Mouse (Mus musculus) hindbrain, embryonic 11.5 days (tissue): ENCODE results near the gene Clstn1. TPM values are rescaled to one million over a fixed set of nuclear protein-coding genes. Genes with fewer than 3 reads are reported as not detected.

Experiments used
- ATAC-seq: fragments of 200-750 bp; cut with Nextera tagmentation; 2 replicates; pipeline ENCODE4 v1.8.0; 2017; ENCODE audit warnings: mild to moderate bottlenecking, moderate TSS enrichment, moderate library complexity; ENCODE audit not compliant: low FRiP score
- DNase-seq: peaks from one replicate; pipeline ENCODE4 v3.0.0-alpha.2; 2015; ENCODE audit warnings: low spot score
- H3K27ac ChIP-seq: fragments of 300-500 bp; sonication (generic); 2 replicates; pipeline ENCODE4 v1.5.1; 2014; ENCODE audit warnings: mild to moderate bottlenecking, low read depth, low read length
- H3K27me3 ChIP-seq: fragments of 300-500 bp; sonication (generic); 2 replicates; pipeline ENCODE4 v1.6.1; 2014; ENCODE audit warnings: mild to moderate bottlenecking, low read length, moderate library complexity, mixed read lengths; ENCODE audit not compliant: control insufficient read depth, insufficient read depth
- H3K36me3 ChIP-seq: fragments of 300-500 bp; sonication (generic); 2 replicates; pipeline ENCODE4 v1.6.1; 2014; ENCODE audit warnings: mild to moderate bottlenecking, low read length, moderate library complexity, mixed read lengths; ENCODE audit not compliant: control insufficient read depth, insufficient read depth
- H3K4me1 ChIP-seq: fragments of 300-500 bp; sonication (generic); replicated peaks from 2 replicates; pipeline ENCODE4 v1.6.1; 2014; ENCODE audit warnings: low read length, mixed read lengths; ENCODE audit not compliant: control insufficient read depth, insufficient read depth
- H3K4me2 ChIP-seq: fragments of 300-500 bp; sonication (generic); replicated peaks from 2 replicates; pipeline ENCODE4 v1.6.1; 2014; ENCODE audit warnings: mild to moderate bottlenecking, low read depth, low read length
- H3K4me3 ChIP-seq: fragments of 300-500 bp; sonication (generic); 2 replicates; pipeline ENCODE4 v1.5.1; 2014; ENCODE audit warnings: low read depth, low read length
- H3K9ac ChIP-seq: fragments of 300-500 bp; sonication (generic); 2 replicates; pipeline ENCODE4 v1.6.1; 2014; ENCODE audit warnings: low read depth, low read length
- H3K9me3 ChIP-seq: fragments of 300-500 bp; sonication (generic); 2 replicates; pipeline ENCODE4 v1.6.1; 2016; ENCODE audit warnings: low read length; ENCODE audit not compliant: control insufficient read depth
- WGBS: fragments of 180-500 bp; shearing (Covaris S2); extraction: QIAGEN DNeasy Blood & Tissue Kit; methylation state at CpG from one replicate; pipeline ENCODE4 v1.1.7; 2014; 5-methylcytosine and 5-hydroxymethylcytosine counted together
- polyA plus RNA-seq: library from polyadenylated mRNA; unstranded; fragments of >200 nt; fragmentation: Nextera tagmentation; extraction: Ambion mirVana; gene quantifications from 2 replicates; pipeline ENCODE4 v1.2.1, GENCODE M21; 2014

Clstn1 gene
- polyA plus RNA-seq, 1 experiment from 2014 or later, result 33.0 TPM

DNA sequence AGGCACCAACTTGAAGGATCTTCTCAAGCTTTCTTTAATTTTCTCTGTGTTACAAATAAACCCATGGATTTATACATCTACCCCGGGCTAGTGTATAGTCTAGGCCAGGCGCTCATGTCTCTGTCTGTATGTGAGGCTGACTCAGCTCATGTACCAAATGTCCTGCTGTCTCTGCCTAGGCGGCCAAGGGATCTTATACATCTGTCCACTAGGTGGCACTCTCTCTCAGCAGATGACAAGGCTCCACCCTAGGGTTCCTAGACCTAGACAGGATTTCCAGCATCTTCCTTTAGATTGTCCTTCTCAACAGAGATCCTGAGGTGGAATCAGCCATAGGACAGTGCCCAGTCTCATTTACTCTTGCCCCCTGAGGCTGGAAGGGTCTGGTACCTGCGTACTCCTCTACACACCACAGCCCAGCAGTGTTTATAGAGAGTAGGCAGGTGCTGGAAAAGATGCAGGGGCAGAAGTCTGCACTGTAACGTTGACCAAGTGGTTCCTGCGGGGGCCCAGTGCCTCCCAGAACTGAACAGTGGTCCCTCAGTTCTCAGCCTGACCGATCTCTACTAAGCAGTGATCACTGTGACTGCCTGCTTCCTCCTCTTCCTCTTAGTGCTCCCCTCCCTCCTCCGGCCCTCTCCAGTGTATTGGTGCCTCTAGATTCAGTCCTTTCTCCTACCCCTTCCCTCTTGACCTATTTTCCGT, 36.9 kb upstream of the Clstn1 start:
- Histone ChIP-seq H3K4me3 (no peak overlapping the region), H3K9me3 (no peaks in the 10 kb centered on the region), H3K36me3 (no peaks in the 10 kb centered on the region), H3K4me1 (0 out of 2 replicates have a peak, but pooled peaks cover 1% of the 10 kb centered on the region), H3K27ac (no peak overlapping the region), H3K9ac (no peak overlapping the region), H3K27me3 (no peaks in the 10 kb centered on the region), H3K4me2 (no peak overlapping the region)
- 69% methylated on average over 9 of the region's 9 CpGs for WGBS
- peak; percentile 63 for ATAC-seq
- DNase-seq, result peak; percentile 86

DNA sequence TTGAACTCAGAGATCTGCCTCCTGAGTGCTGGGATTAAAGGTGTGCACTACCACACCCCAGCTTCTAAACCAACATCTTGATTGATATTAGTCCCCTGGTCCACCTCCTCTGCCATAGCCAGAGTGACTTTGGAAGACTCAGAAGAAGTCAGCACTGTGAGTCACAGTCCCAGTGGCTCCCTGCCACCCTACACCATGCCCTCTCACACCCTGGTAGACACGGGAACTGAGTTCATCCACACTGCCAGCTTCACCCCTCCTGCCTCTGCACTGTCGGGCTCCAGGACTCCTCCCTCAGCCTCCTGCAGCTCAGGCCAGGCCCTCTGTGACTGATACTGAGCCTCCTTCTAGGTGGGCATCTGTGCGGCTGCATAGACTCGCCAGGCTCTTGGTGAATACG, 35.4 kb upstream of the Clstn1 start:
- H3K4me1 ChIP-seq, result 0 out of 2 replicates have a peak, but pooled peaks cover 3% of the 10 kb centered on the region
- no peaks in the 10 kb centered on the region for H3K36me3 ChIP-seq
- 82% methylated on average over 5 of the region's 5 CpGs for WGBS
- DNase-seq (no peak), ATAC-seq (no peak)
- no peak overlapping the region for H3K4me3 ChIP-seq
- H3K4me2 ChIP-seq, result no peak overlapping the region
- H3K9ac ChIP-seq, result no peak overlapping the region
- H3K27ac ChIP-seq, result no peak overlapping the region
- no peaks in the 10 kb centered on the region for H3K27me3 ChIP-seq
- no peaks in the 10 kb centered on the region for H3K9me3 ChIP-seq

DNA sequence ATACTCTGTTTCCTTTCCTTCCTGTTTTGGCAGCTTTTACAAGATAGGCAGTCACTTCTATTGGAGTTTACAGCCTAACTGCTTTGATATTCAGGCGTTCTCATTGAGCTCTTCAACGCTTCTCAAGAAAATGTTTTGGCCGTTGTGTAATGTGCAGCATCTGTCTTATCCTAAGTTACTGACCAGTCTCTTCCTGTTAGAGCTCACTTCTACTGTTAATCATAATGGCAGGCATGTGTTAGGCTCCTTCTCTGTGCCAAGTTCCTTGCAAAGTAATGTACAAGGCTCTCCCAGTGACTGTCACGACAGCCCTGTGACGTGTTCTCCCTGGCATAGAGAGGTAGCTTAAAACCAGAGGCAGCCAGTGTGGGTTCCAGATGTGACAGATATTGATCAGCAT, 34.6 kb upstream of the Clstn1 start:
- DNase-seq (no peak), ATAC-seq (no peak)
- no peak overlapping the region for H3K27ac ChIP-seq
- no peaks in the 10 kb centered on the region for H3K9me3 ChIP-seq
- H3K4me3 ChIP-seq, result no peak overlapping the region
- no peak overlapping the region for H3K4me2 ChIP-seq
- 91% methylated on average over 5 of the region's 5 CpGs for WGBS
- H3K27me3 ChIP-seq, result no peaks in the 10 kb centered on the region
- H3K4me1 ChIP-seq, result 0 out of 2 replicates have a peak, but pooled peaks cover 3% of the 10 kb centered on the region
- H3K36me3 ChIP-seq, result no peaks in the 10 kb centered on the region
- H3K9ac ChIP-seq, result no peak overlapping the region

DNA sequence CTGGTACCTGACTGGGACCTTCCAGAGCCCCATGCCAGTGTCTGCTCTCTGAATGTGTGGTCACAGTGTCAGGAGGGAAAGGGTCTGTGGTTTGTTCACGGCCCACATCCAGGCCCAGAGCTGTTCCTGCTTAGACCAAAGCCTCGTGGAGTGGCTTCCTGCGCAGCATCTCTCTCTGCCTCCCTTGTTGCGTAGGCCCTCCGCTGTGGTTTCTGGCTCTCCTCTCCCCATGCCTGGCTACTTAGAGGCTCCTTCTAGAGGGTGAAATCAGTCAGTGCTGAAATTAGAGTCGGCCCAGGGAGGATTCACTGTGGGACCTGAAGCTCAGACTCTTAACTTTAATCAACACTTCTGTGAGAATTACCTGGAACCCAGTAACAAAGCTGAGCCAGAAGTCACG, 32.4 kb upstream of the Clstn1 start:
- ATAC-seq (no peak), DNase-seq (no peak)
- no peaks in the 10 kb centered on the region for H3K36me3 ChIP-seq
- H3K9me3 ChIP-seq, result no peaks in the 10 kb centered on the region
- H3K4me1 ChIP-seq, result 0 out of 2 replicates have a peak, but pooled peaks cover 3% of the 10 kb centered on the region
- H3K4me3 ChIP-seq, result no peak overlapping the region
- WGBS, result 79% methylated on average over 7 of the region's 7 CpGs
- no peak overlapping the region for H3K9ac ChIP-seq
- no peaks in the 10 kb centered on the region for H3K27me3 ChIP-seq
- H3K27ac ChIP-seq, result no peak overlapping the region
- no peak overlapping the region for H3K4me2 ChIP-seq

DNA sequence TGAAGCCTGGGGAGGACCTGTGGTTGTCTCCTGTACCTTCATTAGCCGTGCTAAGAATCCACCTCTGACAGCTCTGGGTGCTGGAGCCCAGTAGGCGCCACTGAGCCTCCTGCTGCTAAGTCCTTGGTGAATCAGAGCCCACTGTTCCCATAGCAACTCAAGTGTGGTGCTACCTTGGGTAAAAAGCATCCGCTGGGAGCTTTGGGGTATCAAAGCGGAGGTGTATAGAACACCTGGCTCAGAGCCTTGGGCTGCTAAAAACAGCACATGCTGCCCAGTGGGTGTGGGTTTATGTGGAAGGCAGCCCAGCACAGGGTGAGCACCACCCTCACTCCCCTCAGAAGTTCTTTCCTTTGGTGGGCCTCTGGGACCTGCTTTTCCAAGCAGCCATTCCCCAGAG, 30.2 kb upstream of the Clstn1 start:
- H3K9ac ChIP-seq, result no peak overlapping the region
- H3K4me1 ChIP-seq, result 0 out of 2 replicates have a peak, but pooled peaks cover 3% of the 10 kb centered on the region
- DNase-seq (no peak), ATAC-seq (no peak)
- no peak overlapping the region for H3K27ac ChIP-seq
- H3K36me3 ChIP-seq, result peaks cover 3% of the 10 kb centered on the region; the same call in 1 of the 2 replicates
- WGBS, result 91% methylated on average over 4 of the region's 4 CpGs
- no peak overlapping the region for H3K4me2 ChIP-seq
- no peaks in the 10 kb centered on the region for H3K27me3 ChIP-seq
- H3K4me3 ChIP-seq, result no peak overlapping the region
- H3K9me3 ChIP-seq, result no peaks in the 10 kb centered on the region

DNA sequence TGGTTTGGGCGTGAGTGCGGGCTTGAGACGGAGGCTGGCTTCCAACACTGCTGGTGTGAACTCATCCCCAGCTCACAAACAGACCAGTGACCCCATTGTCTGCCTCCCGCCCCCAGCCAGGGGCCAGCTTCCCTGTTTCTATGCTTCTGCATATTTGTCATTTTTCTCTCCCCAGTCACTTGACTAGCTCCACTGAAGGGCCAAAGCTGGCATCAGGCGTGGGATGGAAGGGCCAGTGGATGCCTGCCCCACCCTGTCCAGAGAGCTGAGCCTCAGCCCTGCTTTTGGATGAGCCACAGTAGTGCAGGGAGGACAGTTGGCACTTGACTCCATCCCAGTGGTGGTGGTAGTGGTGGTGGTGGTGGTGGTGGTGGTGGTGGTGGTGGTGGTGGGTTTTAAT, 28.4 kb upstream of the Clstn1 start:
- H3K9ac ChIP-seq, result no peak overlapping the region
- ATAC-seq, result no peak
- no peak overlapping the region for H3K4me3 ChIP-seq
- DNase-seq, result no peak
- H3K27ac ChIP-seq, result no peak overlapping the region
- no peaks in the 10 kb centered on the region for H3K9me3 ChIP-seq
- H3K4me1 ChIP-seq, result peaks cover 10% of the 10 kb centered on the region; the same call in 1 of the 2 replicates
- WGBS, result 87% methylated on average over 5 of the region's 5 CpGs
- H3K4me2 ChIP-seq, result no peak overlapping the region
- H3K27me3 ChIP-seq, result no peaks in the 10 kb centered on the region
- peaks cover 3% of the 10 kb centered on the region; the same call in 1 of the 2 replicates for H3K36me3 ChIP-seq

DNA sequence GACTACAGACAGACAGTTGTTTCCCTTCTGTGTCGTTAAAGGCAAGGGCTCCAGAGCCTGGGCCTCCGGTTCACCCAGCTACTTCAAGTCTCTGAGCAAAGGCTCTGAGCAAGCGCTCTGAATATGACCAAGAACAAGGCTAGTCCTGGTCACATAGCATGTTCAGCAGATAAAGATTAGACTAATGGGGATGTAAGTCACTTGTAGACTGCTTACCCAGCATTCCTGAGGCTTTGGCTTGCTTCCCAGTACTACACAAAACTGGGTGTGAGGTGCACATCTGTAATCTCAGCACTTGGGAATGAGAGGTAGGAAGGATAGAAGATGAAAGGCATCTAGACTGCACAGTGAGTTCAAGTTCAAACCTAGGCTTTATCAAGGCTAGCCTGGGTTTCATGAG, 27.9 kb upstream of the Clstn1 start:
- H3K4me3 ChIP-seq, result no peak overlapping the region
- peaks cover 3% of the 10 kb centered on the region; the same call in 1 of the 2 replicates for H3K36me3 ChIP-seq
- H3K9ac ChIP-seq, result no peak overlapping the region
- WGBS, result 94% methylated on average over 3 of the region's 3 CpGs
- no peak overlapping the region for H3K4me2 ChIP-seq
- peaks cover 13% of the 10 kb centered on the region; the same call in 1 of the 2 replicates for H3K4me1 ChIP-seq
- no peaks in the 10 kb centered on the region for H3K27me3 ChIP-seq
- H3K9me3 ChIP-seq, result no peaks in the 10 kb centered on the region
- no peak overlapping the region for H3K27ac ChIP-seq
- DNase-seq (no peak), ATAC-seq (no peak)

DNA sequence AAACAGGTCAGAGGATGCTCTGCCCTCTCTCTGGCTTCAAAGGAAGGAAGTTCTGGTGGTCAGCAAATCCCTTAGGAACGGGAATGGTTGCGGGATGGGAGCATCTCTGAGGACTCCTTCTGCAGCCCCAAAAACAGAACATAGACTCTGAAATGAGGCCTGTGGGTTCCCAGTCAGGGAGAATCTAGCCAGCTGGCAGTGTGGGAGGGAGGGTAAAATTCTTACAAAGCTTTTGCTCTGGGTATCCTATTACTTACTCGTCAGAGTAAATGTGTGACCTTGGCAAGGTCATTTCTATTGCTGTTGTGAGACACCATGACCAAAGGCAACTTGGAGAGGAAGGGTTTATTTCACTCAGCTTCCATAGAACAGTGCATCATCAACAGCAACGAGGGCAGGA, 24.9 kb upstream of the Clstn1 start:
- Histone ChIP-seq H3K36me3 (peaks cover 3% of the 10 kb centered on the region; the same call in 1 of the 2 replicates), H3K4me2 (no peak overlapping the region), H3K9ac (no peak overlapping the region), H3K4me1 (peaks cover 10% of the 10 kb centered on the region; the same call in 1 of the 2 replicates), H3K4me3 (no peak overlapping the region), H3K27ac (no peak overlapping the region), H3K9me3 (no peaks in the 10 kb centered on the region), H3K27me3 (no peaks in the 10 kb centered on the region)
- 88% methylated on average over 4 of the region's 4 CpGs for WGBS
- DNase-seq (no peak), ATAC-seq (no peak)
